Mouse (Mus musculus): ENCODE data around the gene Magi2. TPM values are rescaled to one million over a fixed set of nuclear protein-coding genes. Genes with fewer than 3 reads are reported as not detected.

Magi2 gene
- polyA plus RNA-seq, 1 experiment, result 52.8 TPM

DNA sequence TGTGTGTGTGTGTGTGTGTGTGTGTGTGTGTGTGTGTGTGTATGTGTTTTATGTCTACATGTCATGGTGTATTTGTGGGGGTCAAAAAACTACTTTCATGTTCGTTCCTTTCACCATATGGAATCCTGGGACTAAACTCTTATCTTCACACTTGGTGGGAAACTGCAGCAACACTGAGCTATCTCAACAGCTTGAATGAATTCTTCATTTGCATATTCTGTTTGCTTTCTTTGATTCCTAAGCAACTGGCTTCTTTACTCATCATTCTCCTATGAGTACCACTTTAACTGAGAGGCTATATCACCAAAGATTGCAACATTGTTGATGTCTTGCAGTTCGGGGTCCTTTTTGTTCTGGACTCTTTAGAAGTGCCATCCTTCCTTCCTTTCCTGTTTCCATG is 986.5 kb downstream of the Magi2 start:
- TF ChIP-seq POLR2A (IDR thresholded peaks at IDR 0.05; ENCODE audit: extremely low read depth, insufficient read depth, low read length), result no peak
- TF ChIP-seq CTCF (IDR thresholded peaks at IDR 0.05; ENCODE audit: extremely low read depth, insufficient read depth, low read length), result no peak
- no peak overlapping the region for H3K27ac ChIP-seq (ENCODE audit: insufficient read depth, low read length)

DNA sequence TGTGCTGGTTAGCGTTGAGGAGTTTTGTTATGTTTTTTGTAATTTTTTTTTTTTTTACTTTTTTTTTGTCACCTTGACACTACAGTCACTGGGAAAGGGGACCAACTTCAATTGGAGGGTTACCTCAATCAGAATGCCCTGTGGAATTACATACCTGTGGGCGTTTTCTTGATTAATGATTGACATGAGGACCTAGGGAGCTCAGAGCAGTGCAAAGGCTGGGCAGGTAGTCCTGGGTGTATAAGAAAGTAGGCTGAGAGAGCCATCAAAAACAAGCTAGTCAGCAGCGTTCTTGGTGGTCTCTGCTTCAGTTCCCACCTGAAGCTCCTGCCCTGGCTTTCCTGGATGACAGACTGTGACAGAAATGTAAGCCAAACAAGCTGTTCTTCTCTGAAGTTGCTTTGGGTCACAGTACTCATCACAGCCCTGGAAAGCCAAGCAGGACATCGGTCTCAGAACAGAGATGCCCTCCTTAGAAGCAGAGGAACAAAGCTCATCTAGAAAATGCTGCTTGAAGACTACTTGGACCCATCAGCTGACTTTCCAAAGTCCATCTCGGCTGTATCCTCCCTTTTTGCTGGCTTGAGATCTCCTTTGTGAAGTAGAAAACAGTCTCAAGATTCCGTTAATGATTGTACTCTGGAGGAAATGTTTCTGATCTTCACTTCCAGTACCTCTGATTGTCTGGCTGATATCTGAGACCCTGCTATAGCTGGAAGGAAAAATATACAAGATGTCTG is 999.8 kb downstream of the Magi2 start:
- TF ChIP-seq CTCF (IDR thresholded peaks at IDR 0.05; ENCODE audit: extremely low read depth, insufficient read depth, low read length) (no peak), POLR2A (IDR thresholded peaks at IDR 0.05; ENCODE audit: extremely low read depth, insufficient read depth, low read length) (no peak)
- no peak overlapping the region for H3K4me3 ChIP-seq (ENCODE audit: insufficient read depth, low read length)
- H3K4me1 ChIP-seq (ENCODE audit: control insufficient read depth, insufficient read depth, low read length), result peaks cover 5% of the 10 kb centered on the region; the same call in 1 of the 2 replicates
- no peak overlapping the region for H3K27ac ChIP-seq (ENCODE audit: insufficient read depth, low read length)

More for the DNA sequence above, 986.5 kb downstream of the Magi2 start:
- no peaks in the 10 kb centered on the region for H3K4me1 ChIP-seq (ENCODE audit: control insufficient read depth, insufficient read depth, low read length)
- H3K4me3 ChIP-seq (ENCODE audit: insufficient read depth, low read length), result no peak overlapping the region

DNA sequence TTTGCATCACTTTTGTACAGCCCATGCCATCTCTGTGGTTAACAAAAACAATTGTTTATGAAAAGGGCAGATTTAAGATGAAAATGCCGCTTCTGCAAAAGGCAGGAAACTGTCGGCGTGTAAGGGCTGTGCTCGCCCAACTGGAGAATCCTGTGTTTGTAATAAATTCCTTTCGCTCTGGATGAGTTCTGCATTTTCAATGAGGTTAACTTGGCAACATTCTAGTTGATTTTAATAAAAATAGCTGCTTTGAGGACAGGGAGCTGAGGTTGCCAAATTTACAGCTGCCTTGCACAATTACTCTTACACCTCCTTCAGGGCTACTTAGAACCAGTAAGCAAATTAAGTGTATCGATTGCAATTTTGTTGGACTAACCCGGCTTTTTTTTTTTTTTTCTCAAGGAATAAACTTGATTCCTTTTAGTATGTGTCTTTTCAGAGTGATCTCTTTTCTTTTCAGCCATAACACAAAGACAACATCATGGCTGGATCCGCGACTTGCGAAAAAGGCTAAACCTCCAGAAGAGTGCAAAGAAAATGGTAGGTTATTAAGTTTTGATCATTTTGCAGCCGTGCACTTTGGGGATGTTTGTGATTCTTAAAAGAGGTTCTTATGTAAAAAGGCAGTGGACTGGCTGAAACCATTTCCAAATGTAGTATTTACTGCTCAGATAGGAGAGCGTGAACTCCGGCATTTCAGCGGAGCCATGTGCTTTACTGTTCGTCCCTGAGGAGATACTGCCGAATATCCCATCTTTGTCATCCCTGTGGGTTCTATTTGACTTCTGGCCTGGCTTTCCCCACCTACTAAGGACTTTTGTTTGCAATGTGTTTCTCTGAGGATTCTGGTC is 1001.3 kb downstream of the Magi2 start:
- peak overlapping the region; percentile 51; the same call in 1 of the 2 replicates for H3K27ac ChIP-seq (ENCODE audit: insufficient read depth, low read length)
- H3K4me1 ChIP-seq (ENCODE audit: control insufficient read depth, insufficient read depth, low read length), result peaks cover 9% of the 10 kb centered on the region; the same call in 1 of the 2 replicates
- no peak for TF ChIP-seq CTCF (IDR thresholded peaks at IDR 0.05; ENCODE audit: extremely low read depth, insufficient read depth, low read length)
- no peak for TF ChIP-seq POLR2A (IDR thresholded peaks at IDR 0.05; ENCODE audit: extremely low read depth, insufficient read depth, low read length)
- peak overlapping the region; percentile 40 for H3K4me3 ChIP-seq (ENCODE audit: insufficient read depth, low read length)

- TF ChIP-seq POLR2A (IDR thresholded peaks at IDR 0.05; ENCODE audit: extremely low read depth, insufficient read depth, low read length), result no peak
- TF ChIP-seq CTCF (IDR thresholded peaks at IDR 0.05; ENCODE audit: extremely low read depth, insufficient read depth, low read length), result no peak
- H3K4me1 ChIP-seq (ENCODE audit: control insufficient read depth, insufficient read depth, low read length), result peaks cover 9% of the 10 kb centered on the region; the same call in 1 of the 2 replicates
- no peak overlapping the region for H3K27ac ChIP-seq (ENCODE audit: insufficient read depth, low read length)
- H3K4me3 ChIP-seq (ENCODE audit: insufficient read depth, low read length), result no peak overlapping the region
Observed at GRCm38 (mm10) chr5:20231908-20232307, 1005.1 kb downstream of the Magi2 start.

DNA sequence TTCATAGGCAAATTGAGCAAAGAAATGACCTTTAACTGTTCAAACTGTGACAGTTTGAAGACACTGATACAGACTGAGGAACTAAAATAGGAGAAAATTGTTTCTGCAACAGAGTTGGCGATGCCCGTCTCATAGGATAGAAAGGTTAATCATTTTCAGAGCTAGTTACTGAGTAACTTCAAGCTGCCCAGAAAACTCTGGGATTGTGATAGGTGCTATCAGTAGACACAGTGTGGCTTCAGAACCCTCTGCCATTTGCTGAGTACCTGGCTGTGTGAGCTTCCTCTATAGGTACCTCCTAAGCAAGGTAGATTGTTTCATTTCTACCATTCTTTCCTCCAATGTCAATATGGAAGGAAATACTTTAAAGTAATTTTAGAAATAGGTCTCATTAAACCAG is 1014.7 kb downstream of the Magi2 start:
- no peak overlapping the region for H3K27ac ChIP-seq (ENCODE audit: insufficient read depth, low read length)
- H3K4me1 ChIP-seq (ENCODE audit: control insufficient read depth, insufficient read depth, low read length), result no peaks in the 10 kb centered on the region
- TF ChIP-seq CTCF (IDR thresholded peaks at IDR 0.05; ENCODE audit: extremely low read depth, insufficient read depth, low read length), result no peak
- TF ChIP-seq POLR2A (IDR thresholded peaks at IDR 0.05; ENCODE audit: extremely low read depth, insufficient read depth, low read length), result no peak
- no peak overlapping the region for H3K4me3 ChIP-seq (ENCODE audit: insufficient read depth, low read length)

DNA sequence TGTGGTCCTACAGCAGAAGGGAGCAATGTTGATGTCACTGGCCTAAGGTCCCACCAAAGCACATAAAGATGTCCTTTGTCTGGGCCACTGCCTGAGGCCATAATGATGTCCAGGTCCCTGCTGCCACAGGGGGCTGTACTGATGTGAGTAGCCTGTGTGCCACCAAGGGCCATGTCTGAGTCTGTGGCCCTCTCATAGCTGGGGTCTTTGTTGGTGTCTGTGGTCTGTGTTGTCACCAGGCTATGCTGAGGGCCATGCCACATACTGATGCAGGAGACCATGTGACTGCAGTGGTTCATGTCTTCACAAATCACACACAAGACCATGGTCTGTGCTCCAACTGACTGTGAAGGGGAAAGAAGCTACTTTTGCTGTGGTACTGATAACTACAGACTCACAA is 1015.7 kb downstream of the Magi2 start:
- Histone ChIP-seq H3K27ac (ENCODE audit: insufficient read depth, low read length) (no peak overlapping the region), H3K4me1 (ENCODE audit: control insufficient read depth, insufficient read depth, low read length) (no peaks in the 10 kb centered on the region), H3K4me3 (ENCODE audit: insufficient read depth, low read length) (no peak overlapping the region)
- TF ChIP-seq POLR2A (IDR thresholded peaks at IDR 0.05; ENCODE audit: extremely low read depth, insufficient read depth, low read length) (no peak), CTCF (IDR thresholded peaks at IDR 0.05; ENCODE audit: extremely low read depth, insufficient read depth, low read length) (no peak)

DNA sequence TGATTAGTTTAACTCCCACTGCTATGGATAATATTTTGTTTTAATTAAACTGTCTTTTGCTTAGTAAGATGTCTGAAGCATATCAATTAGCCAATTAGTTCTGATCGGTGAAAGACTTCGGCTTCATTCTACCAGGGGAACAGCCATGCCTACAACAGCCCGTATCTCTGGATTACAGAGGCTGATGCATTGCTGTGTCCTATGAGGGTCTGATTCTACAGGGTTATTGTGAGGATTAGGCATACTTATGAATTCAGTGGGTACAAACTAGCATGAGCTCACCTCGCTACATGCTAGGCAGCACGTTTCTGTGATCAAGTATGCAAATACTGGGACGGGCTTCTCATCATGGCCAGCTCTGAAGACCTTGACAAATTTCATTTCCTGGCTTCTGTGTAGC is 1022.5 kb downstream of the Magi2 start:
- no peak for TF ChIP-seq CTCF (IDR thresholded peaks at IDR 0.05; ENCODE audit: extremely low read depth, insufficient read depth, low read length)
- TF ChIP-seq POLR2A (IDR thresholded peaks at IDR 0.05; ENCODE audit: extremely low read depth, insufficient read depth, low read length), result no peak

DNA sequence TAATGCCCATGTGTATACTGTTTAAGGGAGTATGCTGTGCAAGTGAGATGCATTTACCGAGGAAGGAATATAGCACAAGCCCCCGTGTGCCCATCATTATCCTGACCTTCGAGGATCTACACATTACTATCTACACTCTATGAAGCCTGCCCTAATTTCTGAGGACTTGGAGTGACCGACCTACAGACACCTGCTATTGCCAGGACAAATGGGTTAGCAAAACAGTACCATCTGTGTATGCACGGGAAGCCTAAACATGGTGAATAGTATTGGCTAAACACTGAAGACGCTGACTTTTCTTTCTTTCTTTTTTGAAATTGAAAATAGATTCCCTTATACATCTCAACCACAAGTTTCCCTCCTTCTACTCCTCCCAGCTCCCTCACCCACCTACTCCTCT is 1024.7 kb downstream of the Magi2 start:
- H3K4me3 ChIP-seq (ENCODE audit: insufficient read depth, low read length), result no peak overlapping the region
- H3K4me1 ChIP-seq (ENCODE audit: control insufficient read depth, insufficient read depth, low read length), result peaks cover 3% of the 10 kb centered on the region
- no peak overlapping the region for H3K27ac ChIP-seq (ENCODE audit: insufficient read depth, low read length)
- TF ChIP-seq POLR2A (IDR thresholded peaks at IDR 0.05; ENCODE audit: extremely low read depth, insufficient read depth, low read length), result no peak
- no peak for TF ChIP-seq CTCF (IDR thresholded peaks at IDR 0.05; ENCODE audit: extremely low read depth, insufficient read depth, low read length)

More for the DNA sequence above, 1022.5 kb downstream of the Magi2 start:
- H3K4me3 ChIP-seq (ENCODE audit: insufficient read depth, low read length), result no peak overlapping the region
- H3K4me1 ChIP-seq (ENCODE audit: control insufficient read depth, insufficient read depth, low read length), result no peaks in the 10 kb centered on the region; the same call in 1 of the 2 replicates
- no peak overlapping the region for H3K27ac ChIP-seq (ENCODE audit: insufficient read depth, low read length)

DNA sequence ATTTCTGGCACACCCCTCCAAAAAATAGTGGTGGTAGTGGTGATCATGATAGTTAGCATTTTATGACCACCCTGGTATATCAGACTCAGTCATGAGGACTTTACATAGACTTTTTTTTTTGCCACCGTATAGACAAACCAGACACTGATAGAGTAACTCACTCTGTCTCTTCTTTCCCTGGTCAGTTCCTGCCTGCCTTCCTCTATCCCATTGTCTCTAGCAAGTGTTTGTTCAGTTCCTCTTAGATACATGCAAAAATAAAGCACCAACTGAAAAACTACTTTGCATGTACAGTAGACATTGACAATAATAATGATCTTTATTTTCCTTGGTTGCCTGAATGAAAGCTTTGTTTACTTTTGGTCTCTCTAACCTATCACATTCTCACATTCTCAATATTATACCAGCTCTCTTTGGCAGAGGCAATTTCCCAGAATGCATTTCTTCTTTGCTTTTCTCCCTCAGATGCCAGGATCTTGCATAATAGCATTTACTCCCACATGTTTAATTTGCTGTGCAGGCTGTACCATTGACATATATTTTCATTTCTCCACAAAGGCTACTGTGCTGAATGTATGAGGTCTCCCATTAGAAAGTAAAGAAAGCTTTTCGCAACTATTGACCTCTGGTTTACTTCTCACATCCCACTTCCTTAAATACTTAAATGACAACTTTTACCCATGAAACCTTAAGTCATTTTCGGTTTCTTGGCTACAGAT is 1029.5 kb downstream of the Magi2 start:
- no peak for TF ChIP-seq CTCF (IDR thresholded peaks at IDR 0.05; ENCODE audit: extremely low read depth, insufficient read depth, low read length)
- H3K27ac ChIP-seq (ENCODE audit: insufficient read depth, low read length), result no peak overlapping the region

More for the DNA sequence above, 1029.5 kb downstream of the Magi2 start:
- Histone ChIP-seq H3K4me3 (ENCODE audit: insufficient read depth, low read length) (no peak overlapping the region), H3K4me1 (ENCODE audit: control insufficient read depth, insufficient read depth, low read length) (peaks cover 12% of the 10 kb centered on the region)
